Mouse (Mus musculus) bone marrow, adult 2 months (tissue): ENCODE data around the gene Olfr1328. TPM values are rescaled to one million over a fixed set of nuclear protein-coding genes. Genes with fewer than 3 reads are reported as not detected.
"Not testable (repeated sequence)": the region's sequence is repeated elsewhere in the genome, so short reads cannot be mapped to it uniquely, and the experiment has no call there.

ENCODE experiments used
- H3K27ac ChIP-seq: fragments of 200-500 bp; 2 replicates; pipeline ENCODE4 v1.5.1; 2012; ENCODE audit warnings: low read depth, mild to moderate bottlenecking, control low read depth, inconsistent platforms, low read length; ENCODE audit not compliant: control insufficient read depth, poor library complexity, insufficient read depth
- H3K4me1 ChIP-seq: fragments of 200-500 bp; 2 replicates; pipeline ENCODE4 v1.6.1; 2011; ENCODE audit warnings: low read length; ENCODE audit not compliant: control insufficient read depth, insufficient read depth
- H3K4me3 ChIP-seq: fragments of 200-500 bp; replicated peaks from 2 replicates; pipeline ENCODE3; 2011; ENCODE audit warnings: mild to moderate bottlenecking, low read depth, low read length, control low read depth; ENCODE audit not compliant: control insufficient read depth
- CTCF ChIP-seq: fragments of 200-500 bp; IDR thresholded peaks from 2 replicates; pipeline ENCODE4 v1.5.1; 2011; ENCODE audit warnings: low read length, control low read depth; ENCODE audit not compliant: control insufficient read depth, insufficient read depth
- POLR2A ChIP-seq: fragments of 200-500 bp; IDR thresholded peaks from 2 replicates; pipeline ENCODE4 v1.6.1; 2011; ENCODE audit warnings: low read depth, mild to moderate bottlenecking, control low read depth, low read length, borderline replicate concordance; ENCODE audit not compliant: control insufficient read depth
- WGBS: fragments of 180-500 bp; shearing (Covaris S2); methylation state at CpG from one replicate; pipeline ENCODE4 v1.1.7; 2018; 5-methylcytosine and 5-hydroxymethylcytosine counted together
- polyA plus RNA-seq: library from polyadenylated mRNA; stranded (reverse); fragments of >200 nt; gene quantifications from 2 replicates; pipeline ENCODE4 v1.2.4, GENCODE M21; 2011; ENCODE audit warnings: low replicate concordance; ENCODE audit not compliant: missing spikeins, insufficient read depth, insufficient read length

Olfr1328 gene
- polyA plus RNA-seq: not detected in 2 replicates

DNA sequence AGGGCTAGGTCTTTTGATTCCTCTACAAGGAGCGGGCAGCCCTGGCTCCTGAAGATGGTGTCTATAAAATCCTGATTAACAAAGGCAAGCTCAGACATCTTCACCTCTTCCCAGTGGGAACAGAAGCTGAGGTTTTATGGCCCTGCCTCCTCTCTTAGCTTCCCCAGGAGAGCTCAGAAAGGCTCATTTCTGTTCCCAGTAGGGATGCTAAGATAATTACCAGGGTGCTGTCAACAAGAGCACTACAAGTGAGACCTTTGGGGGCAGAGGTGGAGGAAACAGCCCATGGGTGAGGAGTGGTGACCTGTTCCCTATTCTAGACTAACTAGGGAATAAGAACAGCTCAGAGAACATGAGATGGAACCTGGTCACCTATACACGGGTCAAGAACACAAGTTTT is at the start of gene Olfr1328:
Olfr1328 (minus strand) TSS at position 101 of the 400 bp plus-strand sequence.
- no peak within 1 kb of the TSS for H3K27ac ChIP-seq
- H3K4me3 ChIP-seq: no peak within 1 kb of the TSS
- TF ChIP-seq CTCF: no peak
- TF ChIP-seq POLR2A: no peak
- 62% methylated on average over 2 of the region's 2 CpGs for WGBS
- no peaks in the 10 kb centered on the region for H3K4me1 ChIP-seq

DNA sequence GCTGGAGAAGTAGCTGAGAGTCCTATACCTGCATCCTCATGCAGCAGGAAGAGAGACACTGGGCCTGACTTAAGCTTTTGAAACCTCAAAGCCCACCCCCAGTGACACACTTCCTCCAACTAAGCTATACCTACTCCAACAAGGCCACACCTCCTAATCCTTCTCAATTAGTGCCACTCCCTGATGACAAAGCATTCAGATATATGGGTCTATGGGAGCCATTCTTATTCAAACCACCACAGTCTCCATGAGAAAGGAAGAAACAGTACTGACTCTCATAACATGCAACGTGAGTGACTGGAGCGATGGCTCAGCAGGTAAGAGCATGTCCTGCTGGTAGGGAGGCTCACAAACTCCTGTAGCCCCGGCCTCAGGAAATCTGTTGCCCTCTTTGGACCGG is 46.9 kb upstream of the Olfr1328 start:
- no peaks in the 10 kb centered on the region for H3K4me1 ChIP-seq
- TF ChIP-seq POLR2A: no peak
- no peak for TF ChIP-seq CTCF
- no peak overlapping the region for H3K27ac ChIP-seq
- H3K4me3 ChIP-seq: no peak overlapping the region
- 79% methylated on average over 4 of the region's 4 CpGs for WGBS

- no peak for TF ChIP-seq CTCF
- TF ChIP-seq POLR2A: no peak
- Histone ChIP-seq H3K4me1 (no peaks in the 10 kb centered on the region), H3K27ac (no peak overlapping the region), H3K4me3 (no peak overlapping the region)
- WGBS: 39% methylated on average over 2 of the region's 2 CpGs
These were observed 34.9 kb upstream of the Olfr1328 start for GRCm38 (mm10) chr4:118973281-118973680.

GRCm38 (mm10) chr4:118967711-118968110 is 29.3 kb upstream of the Olfr1328 start:
- Histone ChIP-seq H3K27ac (no peak overlapping the region), H3K4me1 (no peaks in the 10 kb centered on the region), H3K4me3 (no peak overlapping the region)
- WGBS: 89% methylated on average over 15 of the region's 15 CpGs
- no peak for TF ChIP-seq CTCF
- no peak for TF ChIP-seq POLR2A

GRCm38 (mm10) chr4:118961141-118961628 is 22.8 kb upstream of the Olfr1328 start, which contains the start of gene Lao1:
Gene Lao1, plus strand, starts transcription at chr4:118961578.
- Histone ChIP-seq H3K27ac (no peak within 1 kb of the TSS), H3K4me3 (no peak within 1 kb of the TSS), H3K4me1 (no peaks in the 10 kb centered on the region)
- 72% methylated on average over 2 of the region's 2 CpGs for WGBS
- no peak for TF ChIP-seq POLR2A
- TF ChIP-seq CTCF: no peak

DNA sequence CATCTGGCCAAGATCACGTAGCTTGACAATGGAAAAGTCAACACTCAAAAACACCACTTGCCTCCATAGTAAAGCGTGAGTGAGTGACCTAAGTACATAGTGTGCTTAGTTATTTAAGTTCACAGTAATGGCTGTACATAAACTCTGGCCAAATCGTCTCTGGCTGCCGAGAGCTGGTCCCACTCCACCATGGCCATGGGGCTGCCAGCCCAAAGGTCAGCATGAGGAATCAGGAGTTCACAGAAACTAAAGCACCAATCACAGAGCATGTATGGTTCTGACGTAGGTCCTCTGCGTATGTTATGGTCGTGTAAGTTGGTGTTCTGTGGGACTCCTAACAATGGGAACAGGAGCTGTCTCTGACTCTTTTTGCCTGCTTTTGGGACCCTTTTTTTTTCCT is 20.4 kb upstream of the Olfr1328 start:
- H3K27ac ChIP-seq: no peak overlapping the region
- no peak overlapping the region for H3K4me3 ChIP-seq
- H3K4me1 ChIP-seq: no peaks in the 10 kb centered on the region
- WGBS: 83% methylated on average over 7 of the region's 7 CpGs
- no peak for TF ChIP-seq CTCF
- no peak for TF ChIP-seq POLR2A

DNA sequence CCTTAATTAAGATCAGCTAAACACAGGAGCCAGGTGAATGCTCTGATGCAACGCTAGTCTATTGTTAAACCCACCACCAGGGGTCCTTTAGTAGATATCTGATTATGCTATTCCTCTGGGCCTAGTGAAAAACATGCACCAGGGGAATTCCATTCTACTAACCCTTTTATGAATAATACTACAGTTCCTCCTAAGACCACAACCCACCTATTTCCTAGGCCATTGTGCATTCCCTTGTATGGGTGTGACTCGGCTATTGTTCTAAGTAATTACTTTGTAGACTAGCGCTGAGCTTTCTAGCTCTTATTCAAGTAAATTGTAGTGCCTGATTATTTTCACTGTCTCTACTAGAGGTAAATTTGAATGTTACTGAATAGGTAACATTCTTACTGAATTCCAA is 7.1 kb downstream of the Olfr1328 start:
- not testable (repeated sequence) for H3K4me1 ChIP-seq, H3K4me3 ChIP-seq, H3K27ac ChIP-seq
- 80% methylated on average over 3 of the region's 3 CpGs for WGBS

GRCm38 (mm10) chr4:118917365-118917764 is 21.0 kb downstream of the Olfr1328 start, which contains the start of gene Olfr1329:
Gene Olfr1329, minus strand, starts transcription at chr4:118917465.
- H3K4me1 ChIP-seq, H3K27ac ChIP-seq, H3K4me3 ChIP-seq: not testable (repeated sequence)
- 44% methylated on average over 2 of the region's 2 CpGs for WGBS

- Histone ChIP-seq H3K4me1 (no peaks in the 10 kb centered on the region), H3K27ac (no peak overlapping the region), H3K4me3 (no peak overlapping the region)
- WGBS: 62% methylated on average over 2 of the region's 2 CpGs
- TF ChIP-seq CTCF (no peak), POLR2A (no peak)
These were observed 36.4 kb downstream of the Olfr1328 start for GRCm38 (mm10) chr4:118901981-118902380.
